Mouse (Mus musculus): ENCODE data around the gene Kcnip2.
A peak's percentile ranks its signal among the peaks of the same experiment; 100 is the strongest.

DNA sequence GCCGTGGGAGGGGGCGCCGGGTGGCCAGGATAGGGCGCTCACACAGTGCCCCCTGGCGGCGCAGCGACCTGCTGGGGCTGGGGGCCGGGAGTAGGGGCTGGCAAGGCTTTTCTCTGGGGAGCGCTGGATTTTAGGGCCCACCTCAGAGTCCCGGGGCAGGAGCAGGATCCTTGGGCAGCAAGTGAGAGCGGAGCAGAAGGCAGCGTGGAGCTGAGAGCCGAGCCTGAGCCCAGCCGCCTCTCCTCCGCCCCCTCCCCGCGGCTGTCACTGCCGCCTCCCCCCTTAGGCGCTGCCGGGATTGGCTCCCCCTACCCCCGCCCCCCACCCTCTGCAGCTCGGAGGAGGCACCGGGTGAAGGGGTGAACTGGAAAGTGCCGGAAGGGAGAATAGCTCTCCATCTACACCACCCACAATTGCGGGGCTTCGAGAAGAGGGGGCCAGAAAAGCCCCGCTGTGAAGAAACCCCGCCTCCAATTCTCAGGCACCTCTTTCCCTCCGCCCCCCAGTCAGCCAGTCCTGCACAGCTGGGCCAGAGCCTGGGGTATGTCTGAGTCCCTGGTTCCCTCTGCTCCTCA lies at the start of gene Kcnip2:
- TF ChIP-seq EP300 (optimal IDR thresholded peaks at IDR 0.05) (no peak), CTCF (IDR thresholded peaks at IDR 0.05; ENCODE audit: low read depth) (peak; percentile 55)

Measured in stomach, postnatal 0 days (tissue).